Mouse (Mus musculus) neutrophil, adult 5-6 weeks (primary cell): ENCODE results near the gene Myo19. TPM values are rescaled to one million over a fixed set of nuclear protein-coding genes. Genes with fewer than 3 reads are reported as not detected.

Source experiments
- total RNA-seq: library from RNA; stranded (forward); fragments of 200-1000 nt; gene quantifications from 2 replicates; pipeline ENCODE4 v1.2.3, GENCODE M21; 2017

The Myo19 gene
- total RNA-seq, 1 experiment from 2014 or later = 4.8 TPM

Other genes starting within 250 kb of the Myo19 start
- gene Mrm1, start 60.6 kb upstream of the Myo19 start, total RNA-seq = 6.3 and 8.1 TPM in 2 replicates
- gene Dhrs11, start 51.2 kb upstream of the Myo19 start, total RNA-seq = 10.0 and 12.4 TPM in 2 replicates
- gene Ggnbp2, start 9.3 kb upstream of the Myo19 start, total RNA-seq = 229 and 286 TPM in 2 replicates
- gene Pigw, start 137 bp downstream of the Myo19 start, total RNA-seq = 5.3 and 7.8 TPM in 2 replicates
- gene Znhit3, start 36.2 kb downstream of the Myo19 start, total RNA-seq = 11.8 and 12.6 TPM in 2 replicates
- gene Car4, start 77.6 kb downstream of the Myo19 start, total RNA-seq = not detected in 2 replicates